Mouse (Mus musculus): ENCODE results near the gene Lrrc3. TPM values are rescaled to one million over a fixed set of nuclear protein-coding genes. Genes with fewer than 3 reads are reported as not detected.

Gene Lrrc3
- polyA plus RNA-seq, 1 experiment from 2014 or later = 5.8 TPM

DNA sequence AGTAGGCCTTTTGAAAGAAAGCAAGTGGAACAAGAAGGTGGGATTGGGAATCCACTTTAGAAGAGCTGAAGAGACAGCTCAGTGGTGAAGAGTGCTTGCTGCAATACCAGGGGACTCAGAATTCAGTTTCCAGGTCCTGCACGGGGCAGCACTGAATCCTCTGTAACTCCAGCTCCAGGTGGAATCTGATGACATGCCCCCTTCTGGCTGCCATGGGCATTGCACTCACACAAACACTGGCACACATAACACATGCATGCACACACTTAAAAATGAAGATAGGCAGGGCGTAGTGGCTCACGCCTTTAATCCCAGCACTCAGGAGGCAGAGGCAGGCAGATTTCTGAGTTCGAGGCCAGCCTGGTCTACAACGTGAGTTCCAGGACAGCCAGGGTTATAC is 19.8 kb downstream of the Lrrc3 start:
- WGBS = 83% methylated on average over 5 of the region's 5 CpGs
- no peak for ATAC-seq (ENCODE audit: insufficient read depth, low FRiP score)
- no peak overlapping the region for H3K4me2 ChIP-seq (ENCODE audit: low read depth, low read length)
- no peaks in the 10 kb centered on the region for H3K4me1 ChIP-seq (ENCODE audit: control insufficient read depth, insufficient read depth, low read length)
- H3K9ac ChIP-seq (ENCODE audit: low read length) = no peak overlapping the region
- H3K27me3 ChIP-seq (ENCODE audit: control insufficient read depth, insufficient read depth, low read length) = no peaks in the 10 kb centered on the region
- no peaks in the 10 kb centered on the region for H3K36me3 ChIP-seq (ENCODE audit: control insufficient read depth, insufficient read depth, low read length)
- no peaks in the 10 kb centered on the region for H3K9me3 ChIP-seq (replicated peaks; ENCODE audit: control insufficient read depth, low read length)
- H3K27ac ChIP-seq (ENCODE audit: low read length) = no peak overlapping the region
- H3K4me3 ChIP-seq (replicated peaks; ENCODE audit: low read length) = no peak overlapping the region

DNA sequence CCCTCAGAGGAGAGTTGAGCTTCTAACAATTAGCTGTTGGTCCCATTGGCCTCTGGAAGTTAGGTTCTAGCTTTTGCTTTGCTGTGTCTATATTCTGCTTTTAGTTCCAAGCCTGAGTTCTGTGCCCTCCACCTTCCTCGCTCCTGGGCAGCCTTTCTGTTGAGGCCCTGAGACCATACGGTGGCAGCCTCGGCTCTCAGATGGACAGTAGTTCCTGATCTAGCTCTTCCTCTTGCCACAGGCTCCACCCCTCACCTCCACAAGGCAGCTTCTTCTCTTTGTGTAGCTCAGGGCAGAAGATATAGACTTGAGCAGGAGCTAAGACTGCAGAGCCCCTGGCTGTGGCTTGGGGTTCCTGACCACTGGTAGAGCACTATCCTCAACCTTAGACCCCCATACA is 22.0 kb downstream of the Lrrc3 start:
- H3K27ac ChIP-seq (ENCODE audit: low read length) = no peak overlapping the region

DNA sequence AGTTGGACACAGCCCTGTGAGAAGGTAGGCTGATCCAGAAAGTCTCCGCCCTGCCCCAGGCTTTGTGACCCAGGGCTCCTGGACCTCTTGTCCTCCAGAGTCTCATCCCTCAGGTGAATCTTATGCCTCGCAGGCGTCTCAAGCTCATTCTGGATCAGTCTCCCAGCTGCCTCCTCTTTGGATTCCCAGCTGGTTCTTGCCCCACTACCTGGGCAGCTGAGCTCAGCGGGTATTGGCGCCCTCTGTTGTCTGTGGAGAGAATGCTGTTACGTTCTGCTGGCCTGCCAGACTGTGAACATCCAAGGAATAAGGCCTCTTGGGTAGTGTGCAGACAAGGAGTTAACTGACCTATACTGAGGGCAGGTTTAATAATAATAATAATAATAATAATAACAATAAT is 23.4 kb downstream of the Lrrc3 start:
- WGBS = 66% methylated on average over 6 of the region's 6 CpGs
- no peak overlapping the region for H3K4me2 ChIP-seq (ENCODE audit: low read depth, low read length)
- ATAC-seq (ENCODE audit: insufficient read depth, low FRiP score) = no peak

More for the DNA sequence above, 22.0 kb downstream of the Lrrc3 start:
- 74% methylated on average over 3 of the region's 3 CpGs for WGBS
- ATAC-seq (ENCODE audit: insufficient read depth, low FRiP score) = no peak
- Histone ChIP-seq H3K4me2 (ENCODE audit: low read depth, low read length) (no peak overlapping the region), H3K36me3 (ENCODE audit: control insufficient read depth, insufficient read depth, low read length) (no peaks in the 10 kb centered on the region), H3K9ac (ENCODE audit: low read length) (no peak overlapping the region), H3K4me3 (replicated peaks; ENCODE audit: low read length) (no peak overlapping the region), H3K27me3 (ENCODE audit: control insufficient read depth, insufficient read depth, low read length) (no peaks in the 10 kb centered on the region), H3K4me1 (ENCODE audit: control insufficient read depth, insufficient read depth, low read length) (no peaks in the 10 kb centered on the region), H3K9me3 (replicated peaks; ENCODE audit: control insufficient read depth, low read length) (no peaks in the 10 kb centered on the region)

DNA sequence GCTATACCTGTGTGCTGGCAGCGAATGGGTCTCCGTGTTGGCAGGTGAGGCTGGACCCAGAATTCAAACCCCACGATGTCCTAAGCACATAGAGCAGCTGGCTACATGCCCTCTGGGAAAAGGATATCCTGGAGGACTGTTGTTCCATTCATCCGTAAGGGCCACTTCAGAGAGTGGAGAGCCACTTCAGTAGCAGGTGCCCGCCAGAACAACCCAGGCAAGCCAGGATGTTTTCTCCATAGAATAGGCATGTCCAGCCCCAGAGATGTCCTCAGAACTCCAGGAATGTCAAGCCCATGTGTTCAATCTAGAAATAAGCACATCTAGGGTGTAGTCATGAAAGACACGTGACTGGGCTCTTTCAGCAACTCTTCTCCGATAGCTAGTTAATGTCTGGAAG is 32.7 kb downstream of the Lrrc3 start:
- H3K27ac ChIP-seq (ENCODE audit: low read length) = no peak overlapping the region
- H3K36me3 ChIP-seq (ENCODE audit: control insufficient read depth, insufficient read depth, low read length) = no peaks in the 10 kb centered on the region
- no peak overlapping the region for H3K4me3 ChIP-seq (replicated peaks; ENCODE audit: low read length)
- WGBS = 89% methylated on average over 7 of the region's 7 CpGs
- H3K9me3 ChIP-seq (replicated peaks; ENCODE audit: control insufficient read depth, low read length) = no peaks in the 10 kb centered on the region
- no peaks in the 10 kb centered on the region for H3K4me1 ChIP-seq (ENCODE audit: control insufficient read depth, insufficient read depth, low read length)
- H3K9ac ChIP-seq (ENCODE audit: low read length) = no peak overlapping the region
- no peaks in the 10 kb centered on the region for H3K27me3 ChIP-seq (ENCODE audit: control insufficient read depth, insufficient read depth, low read length)
- ATAC-seq (ENCODE audit: insufficient read depth, low FRiP score) = no peak
- H3K4me2 ChIP-seq (ENCODE audit: low read depth, low read length) = no peak overlapping the region

More for the DNA sequence above, 23.4 kb downstream of the Lrrc3 start:
- H3K4me1 ChIP-seq (ENCODE audit: control insufficient read depth, insufficient read depth, low read length) = no peaks in the 10 kb centered on the region
- no peaks in the 10 kb centered on the region for H3K27me3 ChIP-seq (ENCODE audit: control insufficient read depth, insufficient read depth, low read length)
- H3K9ac ChIP-seq (ENCODE audit: low read length) = no peak overlapping the region
- no peaks in the 10 kb centered on the region for H3K9me3 ChIP-seq (replicated peaks; ENCODE audit: control insufficient read depth, low read length)
- no peak overlapping the region for H3K4me3 ChIP-seq (replicated peaks; ENCODE audit: low read length)
- H3K27ac ChIP-seq (ENCODE audit: low read length) = no peak overlapping the region
- no peaks in the 10 kb centered on the region for H3K36me3 ChIP-seq (ENCODE audit: control insufficient read depth, insufficient read depth, low read length)

DNA sequence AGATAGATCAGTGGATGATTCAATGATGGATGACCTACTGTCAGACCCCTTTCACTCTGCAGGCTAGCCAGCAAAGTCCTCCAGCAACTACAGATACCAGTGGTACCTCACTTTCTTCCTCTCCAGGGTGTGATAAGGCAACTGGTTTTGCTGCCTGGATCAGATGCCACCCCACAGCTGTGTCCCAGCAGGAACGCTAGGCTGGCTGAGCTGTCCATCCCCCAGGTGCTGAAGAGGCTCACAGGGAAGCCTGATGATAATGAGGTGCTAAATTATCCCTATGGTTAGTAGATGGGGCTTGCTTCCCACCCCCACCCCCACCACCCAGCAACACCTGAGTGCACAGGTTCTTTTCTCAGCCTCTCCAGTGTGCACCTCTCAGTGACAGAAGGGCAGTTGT is 34.8 kb downstream of the Lrrc3 start:
- Histone ChIP-seq H3K9ac (ENCODE audit: low read length) (no peak overlapping the region), H3K36me3 (ENCODE audit: control insufficient read depth, insufficient read depth, low read length) (no peaks in the 10 kb centered on the region), H3K9me3 (replicated peaks; ENCODE audit: control insufficient read depth, low read length) (no peaks in the 10 kb centered on the region), H3K4me1 (ENCODE audit: control insufficient read depth, insufficient read depth, low read length) (no peaks in the 10 kb centered on the region), H3K4me2 (ENCODE audit: low read depth, low read length) (no peak overlapping the region), H3K4me3 (replicated peaks; ENCODE audit: low read length) (no peak overlapping the region), H3K27me3 (ENCODE audit: control insufficient read depth, insufficient read depth, low read length) (no peaks in the 10 kb centered on the region), H3K27ac (ENCODE audit: low read length) (no peak overlapping the region)
- WGBS = 0% methylated on average over 1 of the region's 1 CpGs
- no peak for ATAC-seq (ENCODE audit: insufficient read depth, low FRiP score)

DNA sequence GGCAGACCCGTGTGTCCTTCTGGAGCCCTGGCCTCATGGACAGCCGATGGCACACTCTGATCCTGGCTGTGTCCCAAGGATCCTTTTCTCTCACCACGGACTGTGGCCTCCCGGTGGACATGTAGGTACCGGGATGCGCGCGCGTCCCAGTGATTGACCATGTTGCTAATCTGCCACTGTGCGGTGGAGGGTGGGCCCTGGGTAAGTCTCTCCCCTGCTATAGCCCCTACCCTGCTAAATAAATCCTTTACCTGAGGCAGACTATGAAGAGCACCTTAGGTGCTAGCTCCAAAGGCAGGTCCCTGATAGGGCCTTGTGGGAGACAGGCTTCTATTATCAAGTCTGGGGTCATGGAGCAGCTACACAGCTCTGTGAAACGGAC is 37.6 kb downstream of the Lrrc3 start:
- Histone ChIP-seq H3K36me3 (ENCODE audit: control insufficient read depth, insufficient read depth, low read length) (no peaks in the 10 kb centered on the region), H3K4me3 (replicated peaks; ENCODE audit: low read length) (peak overlapping the region; percentile 35), H3K27ac (ENCODE audit: low read length) (no peak overlapping the region), H3K9ac (ENCODE audit: low read length) (peak overlapping the region; percentile 60), H3K4me1 (ENCODE audit: control insufficient read depth, insufficient read depth, low read length) (no peaks in the 10 kb centered on the region), H3K9me3 (replicated peaks; ENCODE audit: control insufficient read depth, low read length) (no peaks in the 10 kb centered on the region), H3K27me3 (ENCODE audit: control insufficient read depth, insufficient read depth, low read length) (no peaks in the 10 kb centered on the region), H3K4me2 (ENCODE audit: low read depth, low read length) (peak overlapping the region; percentile 51)
- 25% methylated on average over 11 of the region's 11 CpGs for WGBS
- peak; percentile 7; the same call in 1 of the 2 replicates for ATAC-seq (ENCODE audit: insufficient read depth, low FRiP score)

DNA sequence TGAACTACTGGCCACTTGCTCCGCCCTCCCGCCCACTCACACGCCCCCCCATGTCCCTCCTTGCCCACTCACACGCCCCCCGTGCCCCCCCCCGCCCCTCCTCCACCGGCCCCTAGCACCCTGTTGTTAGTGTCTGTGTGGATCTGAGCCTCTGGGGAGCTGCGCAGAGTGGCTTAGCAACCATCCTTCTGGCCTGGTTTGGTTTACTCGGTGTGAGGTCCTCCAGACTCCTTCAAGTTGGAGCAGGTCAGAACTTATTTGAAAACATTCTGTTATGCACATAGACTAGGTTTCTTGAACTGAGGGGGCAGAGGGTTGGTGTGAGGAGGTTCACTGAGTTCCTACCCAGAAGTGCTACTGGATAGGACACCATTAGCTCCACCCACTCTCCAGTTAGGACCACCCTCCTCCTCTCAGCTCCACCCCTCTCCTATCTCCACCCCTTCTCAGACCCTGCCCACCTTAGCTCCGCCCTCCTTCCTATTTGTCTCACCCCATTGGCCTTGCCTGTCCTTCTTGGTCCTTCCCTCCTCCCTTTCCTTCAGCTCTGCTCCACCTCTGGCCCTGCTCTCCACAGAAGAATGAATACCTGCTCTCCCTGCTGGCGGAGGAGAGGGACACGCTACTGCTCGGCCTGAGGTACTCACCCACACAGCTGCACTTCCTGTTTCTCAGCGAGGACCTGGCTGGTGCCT is 38.1 kb downstream of the Lrrc3 start:
- Histone ChIP-seq H3K9me3 (replicated peaks; ENCODE audit: control insufficient read depth, low read length) (no peaks in the 10 kb centered on the region), H3K36me3 (ENCODE audit: control insufficient read depth, insufficient read depth, low read length) (no peaks in the 10 kb centered on the region), H3K4me2 (ENCODE audit: low read depth, low read length) (peak overlapping the region; percentile 51), H3K9ac (ENCODE audit: low read length) (peak overlapping the region; percentile 60), H3K4me3 (replicated peaks; ENCODE audit: low read length) (peak overlapping the region; percentile 35), H3K27me3 (ENCODE audit: control insufficient read depth, insufficient read depth, low read length) (no peaks in the 10 kb centered on the region), H3K27ac (ENCODE audit: low read length) (peak overlapping the region; percentile 25; the same call in 1 of the 2 replicates), H3K4me1 (ENCODE audit: control insufficient read depth, insufficient read depth, low read length) (no peaks in the 10 kb centered on the region)
- ATAC-seq (ENCODE audit: insufficient read depth, low FRiP score) = peak; percentile 93
- 37% methylated on average over 14 of the region's 14 CpGs for WGBS

DNA sequence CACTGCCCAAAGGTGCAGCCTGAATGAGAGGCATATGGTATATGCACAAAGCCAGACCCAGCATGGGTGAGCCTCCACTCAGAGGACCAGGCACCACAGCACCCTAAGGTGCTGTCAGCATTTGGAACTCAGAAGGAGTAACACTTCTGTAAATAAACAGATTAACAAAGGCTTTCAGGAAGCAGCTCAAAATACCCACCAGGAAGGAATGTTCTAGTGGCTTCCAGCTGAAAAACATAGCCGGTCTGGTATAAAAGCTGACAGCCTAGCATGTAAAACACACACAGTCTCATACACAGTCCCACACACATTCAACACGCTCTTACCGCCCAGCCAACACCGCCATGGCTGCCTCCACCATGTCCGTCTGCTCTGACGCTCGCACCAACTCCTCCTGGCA is 40.7 kb downstream of the Lrrc3 start, which contains the start of gene Gm3285:
Gene Gm3285 (plus strand): TSS at position 301 of the 400 bp plus-strand sequence.
- no peak for ATAC-seq (ENCODE audit: insufficient read depth, low FRiP score)

DNA sequence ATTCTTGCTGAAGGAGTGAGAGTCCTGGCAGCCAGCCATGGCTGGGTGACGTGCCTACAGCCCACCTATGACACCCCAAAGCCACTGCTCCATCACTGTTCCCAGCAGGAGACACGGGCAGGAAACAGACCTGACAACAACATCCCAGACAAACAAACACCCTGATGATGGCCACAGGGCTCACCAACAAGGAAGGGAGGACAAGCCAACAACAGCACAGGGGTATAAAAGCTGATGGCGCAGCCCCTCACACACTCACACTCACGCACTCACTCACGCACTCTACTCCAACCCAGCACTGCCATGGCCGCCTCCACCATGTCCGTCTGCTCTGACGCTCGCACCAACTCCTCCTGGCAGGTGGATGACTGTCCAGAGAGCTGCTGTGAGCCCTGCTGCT is 49.8 kb downstream of the Lrrc3 start, which contains the start of gene Gm10318:
Gene Gm10318 (plus strand): TSS at position 301 of the 400 bp plus-strand sequence.
- no peaks in the 10 kb centered on the region for H3K9me3 ChIP-seq (replicated peaks; ENCODE audit: control insufficient read depth, low read length)
- no peak within 1 kb of the TSS for H3K4me2 ChIP-seq (ENCODE audit: low read depth, low read length)
- H3K36me3 ChIP-seq (ENCODE audit: control insufficient read depth, insufficient read depth, low read length) = no peaks in the 10 kb centered on the region
- WGBS = 72% methylated on average over 9 of the region's 9 CpGs
- ATAC-seq (ENCODE audit: insufficient read depth, low FRiP score) = no peak
- H3K27ac ChIP-seq (ENCODE audit: low read length) = no peak within 1 kb of the TSS
- H3K4me1 ChIP-seq (ENCODE audit: control insufficient read depth, insufficient read depth, low read length) = no peaks in the 10 kb centered on the region
- no peak within 1 kb of the TSS for H3K4me3 ChIP-seq (replicated peaks; ENCODE audit: low read length)
- no peaks in the 10 kb centered on the region for H3K27me3 ChIP-seq (ENCODE audit: control insufficient read depth, insufficient read depth, low read length)
- no peak within 1 kb of the TSS for H3K9ac ChIP-seq (ENCODE audit: low read length)

More for the DNA sequence above, 40.7 kb downstream of the Lrrc3 start, which contains the start of gene Gm3285:
- H3K27ac ChIP-seq (ENCODE audit: low read length) = no peak within 1 kb of the TSS
- H3K9ac ChIP-seq (ENCODE audit: low read length) = no peak within 1 kb of the TSS
- H3K36me3 ChIP-seq (ENCODE audit: control insufficient read depth, insufficient read depth, low read length) = no peaks in the 10 kb centered on the region
- no peak within 1 kb of the TSS for H3K4me3 ChIP-seq (replicated peaks; ENCODE audit: low read length)
- H3K4me2 ChIP-seq (ENCODE audit: low read depth, low read length) = no peak within 1 kb of the TSS
- H3K27me3 ChIP-seq (ENCODE audit: control insufficient read depth, insufficient read depth, low read length) = no peaks in the 10 kb centered on the region
- H3K4me1 ChIP-seq (ENCODE audit: control insufficient read depth, insufficient read depth, low read length) = no peaks in the 10 kb centered on the region
- 49% methylated on average over 7 of the region's 7 CpGs for WGBS
- no peaks in the 10 kb centered on the region for H3K9me3 ChIP-seq (replicated peaks; ENCODE audit: control insufficient read depth, low read length)

Measured in stomach, embryonic 16.5 days (tissue).